Mouse (Mus musculus) urinary bladder, adult 2 months (tissue): ENCODE measurements at regions not wholly inside any gene's neighbourhood (a gene's known extent, or its start where the extent isn't known, plus 50 kb on each side); places are given as distances from the start of the nearest gene placed in this dataset.

Experiments used
- DNase-seq: peaks from one replicate; pipeline ENCODE4 v3.0.0; 2022; ENCODE audit warnings: low spot score

DNA sequence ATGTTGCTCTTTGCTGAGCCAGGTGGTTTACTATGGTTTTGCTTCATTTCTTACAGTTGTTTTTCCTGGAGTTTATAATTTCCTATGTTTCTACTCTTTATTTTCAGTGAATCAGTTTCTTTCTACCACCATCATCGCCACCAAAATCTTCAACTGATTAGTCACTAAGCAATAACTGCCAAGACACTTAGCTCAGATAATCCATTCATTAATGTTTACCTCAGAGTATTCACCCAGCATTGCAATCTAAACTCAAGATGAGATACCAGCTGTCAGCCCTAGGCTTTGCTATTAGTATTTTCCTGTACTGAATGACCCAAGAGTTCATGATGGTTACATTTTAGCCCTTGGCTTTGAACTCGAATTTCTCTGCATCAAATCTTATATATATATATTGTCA is 96.8 kb upstream of the Cadm1 start:
- no peak for DNase-seq

DNA sequence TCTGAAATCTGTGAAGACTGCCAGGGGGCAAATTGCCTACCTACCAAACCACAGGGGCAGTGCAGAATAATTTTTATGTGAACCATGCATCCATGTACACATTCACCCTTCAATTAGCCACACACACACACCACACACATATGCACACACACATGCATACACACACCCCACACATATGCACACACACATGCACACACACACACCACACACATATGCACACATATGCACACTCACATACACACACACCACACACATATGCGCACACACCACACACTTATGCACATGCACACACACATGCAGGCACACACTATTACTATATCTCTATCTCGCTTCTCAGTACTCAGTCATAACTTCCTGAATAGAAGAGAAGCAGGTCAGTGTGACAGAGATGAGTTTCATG is 95.9 kb upstream of the Cadm1 start:
- DNase-seq, result no peak

DNA sequence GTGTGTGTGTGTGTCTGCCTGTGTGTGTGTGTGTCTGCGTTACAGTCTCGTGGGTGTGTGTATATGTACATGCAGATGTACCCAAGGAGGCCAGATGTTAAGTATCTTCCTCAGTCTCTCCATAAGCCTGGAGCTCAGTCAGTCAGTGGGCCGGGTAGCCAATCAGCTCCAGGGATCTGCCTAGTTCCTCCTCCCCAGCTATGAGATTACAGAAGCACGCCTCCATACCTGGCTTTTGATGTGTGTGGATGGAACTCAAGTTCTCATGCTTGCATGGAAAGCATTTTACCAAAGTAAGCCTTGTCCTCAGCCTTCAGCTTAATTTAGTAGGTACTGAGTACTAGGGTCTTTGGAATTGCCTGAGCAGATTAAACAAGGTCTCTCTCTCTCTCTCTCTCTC is 91.0 kb upstream of the Cadm1 start:
- no peak for DNase-seq

DNA sequence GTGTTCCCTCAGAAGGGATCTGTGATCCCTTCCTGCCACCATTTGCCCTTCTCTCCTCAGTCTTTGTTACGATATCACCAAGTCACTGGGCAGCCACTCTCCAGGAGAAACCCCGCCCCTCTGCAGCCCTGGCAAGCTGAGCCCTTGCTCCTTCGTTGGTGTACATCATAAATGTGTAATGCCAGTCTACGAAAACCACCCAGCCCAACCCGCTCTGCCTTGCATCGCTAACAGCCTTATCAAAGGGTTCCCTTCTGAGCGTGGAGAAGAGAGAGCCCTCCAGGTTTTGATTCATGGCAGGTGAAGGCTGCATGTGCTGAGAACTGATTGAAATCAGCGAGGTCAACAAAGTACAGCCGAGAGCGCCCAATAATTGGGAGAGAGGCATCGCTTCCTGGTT is 90.5 kb upstream of the Cadm1 start:
- DNase-seq, result no peak

DNA sequence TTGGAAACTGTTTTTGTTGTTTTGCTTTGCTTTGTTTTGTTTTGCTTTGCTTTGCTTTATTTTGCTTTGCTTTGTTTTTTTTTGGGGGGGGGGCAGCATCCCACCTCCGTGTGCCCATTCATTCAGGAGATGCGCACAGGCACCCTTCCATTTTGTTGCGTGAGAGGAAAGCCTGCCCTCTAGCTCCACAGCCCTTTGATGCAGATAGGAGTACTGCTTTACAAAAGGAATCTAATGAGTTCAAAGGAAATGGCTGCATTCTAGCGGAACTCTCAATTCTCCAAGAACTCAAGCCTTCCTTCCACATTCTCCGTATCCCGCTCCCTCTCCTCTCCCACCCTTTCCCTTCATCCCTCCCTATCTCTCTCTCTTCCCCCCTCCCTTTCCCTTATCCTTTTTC is 89.8 kb upstream of the Cadm1 start:
- DNase-seq, result no peak

DNA sequence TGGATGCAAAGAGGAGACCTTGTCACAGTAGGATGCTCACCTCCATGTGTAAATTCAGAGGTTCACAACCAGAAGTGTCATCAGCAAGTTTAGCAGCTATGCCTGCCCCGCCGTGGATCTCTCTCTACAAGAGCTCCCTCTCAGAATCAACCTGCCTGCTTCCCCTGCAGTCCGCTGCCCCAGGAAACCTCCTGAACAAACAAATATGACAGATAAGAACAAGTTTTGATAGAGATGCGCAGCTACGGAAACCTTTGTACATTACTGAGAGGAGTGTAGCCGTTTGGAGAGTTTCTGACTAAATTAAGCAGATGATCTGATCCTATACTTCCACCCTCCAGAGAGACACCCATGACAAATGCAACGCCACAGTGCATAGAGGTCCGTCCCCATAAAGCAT is 88.8 kb upstream of the Cadm1 start:
- no peak for DNase-seq

DNA sequence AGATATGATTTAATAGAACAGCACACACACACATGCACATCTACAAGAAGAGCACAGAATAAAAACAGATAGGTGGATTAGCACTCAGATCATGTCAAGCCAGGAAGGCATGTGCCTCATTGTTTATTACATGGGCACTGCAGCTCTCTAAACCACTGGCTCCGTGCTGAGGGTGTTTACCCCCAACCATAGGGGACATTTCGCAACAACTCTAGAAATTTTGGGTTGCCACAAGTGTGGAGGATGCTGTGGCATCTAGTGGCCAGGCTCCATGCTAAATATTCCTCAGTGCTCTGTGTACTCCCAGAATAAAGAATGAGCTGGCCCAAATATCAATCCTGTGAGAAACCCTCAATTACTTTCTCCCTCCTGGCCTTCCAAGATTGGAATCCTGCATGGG is 85.8 kb upstream of the Cadm1 start:
- no peak for DNase-seq

DNA sequence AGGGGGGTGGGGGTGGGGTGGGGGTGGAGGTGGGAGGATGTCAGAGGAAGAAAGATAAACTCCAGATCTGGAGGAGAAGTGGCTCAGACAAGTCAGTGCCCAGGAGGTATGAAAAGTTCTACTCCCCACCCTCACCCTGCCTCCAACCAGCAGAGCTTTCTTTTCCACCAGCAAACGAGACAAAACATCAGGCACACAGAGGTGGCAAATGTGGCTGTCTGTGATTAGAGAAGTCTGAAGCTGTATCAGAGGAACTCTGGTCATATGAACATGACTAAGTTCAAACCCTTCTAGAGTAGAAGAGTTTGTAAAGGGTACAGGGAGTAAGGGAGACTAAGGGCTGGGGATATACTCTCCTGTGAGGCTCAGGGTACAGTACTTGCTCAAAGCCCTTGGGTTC is 85.2 kb upstream of the Cadm1 start:
- DNase-seq, result no peak

DNA sequence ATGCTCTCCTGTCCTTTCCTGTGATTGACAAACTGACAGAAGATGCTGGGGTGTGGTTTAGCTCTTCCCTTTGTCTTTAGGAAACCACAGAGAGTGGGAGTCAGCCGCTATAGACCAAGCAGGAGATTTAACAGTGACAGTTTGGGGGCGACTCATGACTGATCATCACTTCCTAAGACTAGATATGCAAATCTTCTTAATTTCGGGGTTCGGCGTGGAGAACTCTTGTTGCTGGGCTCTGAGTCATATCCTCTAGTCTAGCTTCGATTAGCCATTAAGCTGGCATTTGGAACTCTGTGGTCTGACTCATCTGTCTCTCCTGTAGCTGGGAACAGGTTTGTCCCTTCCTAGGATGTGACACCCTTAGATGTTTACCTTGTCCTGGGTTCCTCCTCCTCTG is 84.6 kb upstream of the Cadm1 start:
- DNase-seq, result no peak

DNA sequence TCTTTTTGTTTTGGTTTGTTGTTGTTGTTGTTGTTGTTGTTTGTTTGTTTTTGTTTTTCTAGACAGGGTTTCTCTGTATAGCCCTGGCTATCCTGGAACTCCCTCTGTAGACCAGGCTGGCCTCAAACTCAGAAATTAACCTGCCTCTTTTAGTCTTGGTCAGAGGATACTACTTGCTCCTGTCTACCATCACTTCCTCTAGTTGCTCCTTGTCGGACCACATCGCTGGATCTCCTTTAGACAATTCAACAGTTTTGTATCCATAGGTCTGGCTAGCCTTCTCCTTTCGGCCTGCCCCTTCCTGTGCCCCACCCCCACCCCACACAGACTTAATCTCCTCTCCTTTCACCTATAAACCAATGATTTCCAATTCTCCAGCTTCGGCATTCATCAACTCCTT is 77.2 kb upstream of the Cadm1 start:
- DNase-seq, result no peak

DNA sequence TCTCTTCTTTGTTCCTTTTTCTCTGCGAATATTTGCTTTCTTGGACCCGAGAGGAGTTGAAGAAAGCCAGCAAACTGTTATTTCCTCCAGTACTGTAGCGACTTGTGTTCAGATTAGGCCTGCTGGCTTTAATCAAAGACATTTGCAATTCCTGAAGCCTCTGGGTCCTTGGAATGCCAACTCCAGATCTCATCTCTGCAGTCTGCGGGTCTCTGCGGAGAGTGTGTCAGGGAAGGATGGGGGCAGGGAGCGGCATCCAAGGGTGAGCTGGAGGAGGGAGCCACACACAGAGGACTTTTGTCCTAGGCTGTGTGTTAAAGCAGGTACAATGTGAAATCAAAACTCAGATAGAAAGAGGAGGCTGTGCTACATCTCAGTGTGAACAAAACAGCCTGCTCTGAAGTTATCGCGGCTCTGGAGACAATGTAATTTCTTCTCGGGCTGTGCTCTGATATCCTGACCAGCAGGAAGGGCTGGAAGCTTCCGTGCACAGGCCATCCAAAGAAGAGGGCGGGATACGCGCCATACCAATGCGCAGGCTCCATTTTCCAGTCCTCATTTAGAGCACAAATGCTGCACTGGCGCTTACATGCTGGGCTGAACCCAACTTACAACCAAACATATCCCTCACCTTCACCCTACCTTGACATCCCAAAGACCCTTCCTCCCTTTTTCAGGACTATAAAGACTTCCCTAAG is 71.1 kb upstream of the Cadm1 start:
- DNase-seq, result no peak

DNA sequence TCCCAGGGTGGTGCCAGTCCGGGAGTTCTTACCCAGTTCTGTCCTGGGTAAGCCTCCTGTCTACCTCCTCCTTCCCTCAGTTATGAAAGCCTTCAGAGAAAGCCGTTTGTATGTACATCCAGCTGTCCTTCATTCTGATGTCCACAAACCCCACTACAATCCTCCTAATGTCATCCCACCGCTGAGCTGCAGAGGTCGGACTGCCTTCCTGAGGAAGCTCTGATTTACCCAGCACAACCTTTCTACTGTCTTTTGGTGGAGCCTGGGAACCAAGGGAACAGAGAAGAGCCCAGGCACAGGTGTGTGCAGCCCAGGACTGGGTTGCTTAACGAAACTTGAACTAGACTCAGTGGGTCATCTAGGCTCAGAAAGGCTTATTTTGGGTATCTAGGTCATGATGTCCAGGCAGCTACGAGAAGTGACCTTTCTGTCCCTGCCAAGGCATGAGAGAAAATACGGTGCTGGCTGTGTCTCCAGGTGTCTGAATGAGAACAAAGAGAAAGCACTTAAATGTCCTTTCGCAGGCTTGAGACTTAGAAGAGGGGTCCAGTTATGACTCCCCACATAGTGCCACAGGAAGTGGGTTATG is 70.4 kb upstream of the Cadm1 start:
- DNase-seq, result no peak

DNA sequence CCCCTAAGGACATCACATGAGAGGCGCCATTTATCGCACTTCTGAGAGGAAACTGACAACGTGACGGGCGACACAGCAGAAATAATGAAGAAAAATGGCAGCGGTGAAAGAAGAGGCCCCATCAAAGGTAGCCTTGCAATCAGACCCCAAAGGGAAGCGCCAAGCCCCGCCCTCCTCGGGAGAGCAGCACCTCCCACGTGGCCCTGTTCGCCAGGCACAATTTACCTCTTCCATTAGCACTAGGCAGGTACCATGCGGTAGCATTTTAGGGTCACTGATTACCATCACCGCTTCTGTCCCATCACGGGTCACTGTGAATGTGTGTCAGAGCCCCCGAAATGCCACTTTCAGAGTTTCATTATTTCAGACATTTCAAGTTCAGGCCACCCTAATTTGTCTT is 69.7 kb upstream of the Cadm1 start:
- DNase-seq, result no peak

DNA sequence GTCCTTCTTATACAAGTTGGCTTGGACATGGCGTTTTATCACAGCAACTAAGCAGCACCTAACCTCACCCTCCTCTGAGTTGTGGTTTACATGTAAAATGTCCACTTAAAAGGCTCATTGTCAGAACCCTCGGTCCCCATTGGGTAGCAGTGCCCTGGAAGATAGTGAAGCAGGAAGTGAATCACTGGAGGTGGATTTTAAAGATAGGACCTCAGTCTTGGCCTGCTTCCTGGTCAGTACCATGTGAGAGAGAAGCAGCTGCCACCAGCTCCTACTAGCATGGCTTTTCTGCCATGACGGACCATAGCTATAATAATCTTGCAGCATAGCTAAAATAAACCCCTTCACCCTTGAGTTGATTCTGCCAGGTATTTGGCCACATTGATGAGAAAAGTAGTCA is 68.1 kb upstream of the Cadm1 start:
- DNase-seq, result no peak

DNA sequence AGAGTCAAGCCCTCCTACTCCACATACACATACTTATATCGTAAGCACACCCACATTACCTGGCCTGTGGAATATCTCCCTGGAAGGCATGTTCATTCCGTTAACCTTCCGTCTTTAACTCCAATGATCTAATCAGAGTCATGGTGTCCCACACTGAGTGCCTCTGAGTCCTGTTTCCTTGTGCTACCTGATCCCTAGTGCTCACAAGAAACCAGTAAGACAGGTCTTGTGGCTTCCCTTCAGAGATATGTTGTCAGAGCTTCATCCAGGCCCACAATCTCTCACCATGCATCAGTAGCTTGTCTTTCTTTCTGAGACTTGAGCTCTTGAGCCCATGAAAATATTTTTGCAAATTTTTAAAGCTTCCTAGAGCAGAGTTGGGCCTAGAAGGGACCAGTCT is 63.2 kb upstream of the Cadm1 start:
- no peak for DNase-seq

DNA sequence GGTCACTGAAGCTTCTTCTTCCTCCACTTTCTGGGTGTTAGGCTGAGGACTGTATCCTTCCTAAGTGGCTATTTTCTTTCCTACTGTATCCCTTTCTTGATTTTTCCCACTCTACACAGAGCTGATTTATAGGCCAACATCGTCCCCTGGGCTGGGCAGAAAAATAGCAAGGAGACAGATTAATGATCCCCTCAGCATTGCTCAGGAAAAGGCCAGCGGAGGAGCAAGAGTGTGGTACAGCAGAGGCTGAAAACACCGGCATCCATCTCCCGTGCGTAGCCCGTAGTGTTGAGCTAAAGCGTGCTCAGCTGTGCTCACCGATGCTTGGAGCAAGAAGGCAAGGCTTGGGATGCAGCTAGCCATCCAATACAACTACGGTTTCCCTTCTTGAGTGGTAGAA is 62.2 kb upstream of the Cadm1 start:
- DNase-seq, result no peak

DNA sequence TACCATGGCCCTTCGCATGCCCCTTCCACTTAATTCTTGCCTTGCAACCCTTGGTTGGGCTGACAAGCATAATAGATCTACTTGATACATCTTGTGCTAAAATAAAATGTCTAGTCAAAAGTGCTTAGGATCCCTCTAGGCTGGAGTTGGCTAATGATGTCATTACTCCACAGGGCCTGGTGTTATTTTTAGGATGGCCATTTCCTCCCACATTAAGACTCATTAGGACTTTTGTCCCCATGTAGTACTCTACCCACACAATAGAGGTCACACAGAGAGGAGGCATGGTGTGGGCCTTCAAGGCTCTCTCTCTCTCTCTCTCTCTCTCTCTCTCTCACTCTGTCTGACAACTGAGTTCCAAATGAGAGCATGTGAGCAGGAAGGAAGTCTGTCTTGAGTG is 60.4 kb upstream of the Cadm1 start:
- DNase-seq, result no peak

DNA sequence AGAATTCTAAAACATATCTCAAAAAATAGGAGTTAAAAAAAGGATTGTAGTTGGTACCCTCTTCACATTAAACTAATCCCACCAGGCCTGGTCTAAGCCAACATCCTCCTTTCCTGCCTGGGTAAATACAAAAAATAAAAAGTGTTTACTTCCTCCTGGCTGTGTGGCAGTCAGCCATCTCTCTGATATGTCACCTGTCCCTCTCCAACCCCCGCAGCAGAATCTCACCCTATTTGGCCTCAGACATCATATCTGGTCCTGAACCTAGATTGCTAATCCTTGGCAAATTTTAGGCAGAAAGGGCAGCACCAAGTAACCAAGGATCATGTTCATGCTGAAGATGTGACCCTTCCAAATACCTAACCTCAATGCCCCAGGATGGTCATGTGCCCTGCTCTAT is 59.2 kb upstream of the Cadm1 start:
- DNase-seq, result no peak

DNA sequence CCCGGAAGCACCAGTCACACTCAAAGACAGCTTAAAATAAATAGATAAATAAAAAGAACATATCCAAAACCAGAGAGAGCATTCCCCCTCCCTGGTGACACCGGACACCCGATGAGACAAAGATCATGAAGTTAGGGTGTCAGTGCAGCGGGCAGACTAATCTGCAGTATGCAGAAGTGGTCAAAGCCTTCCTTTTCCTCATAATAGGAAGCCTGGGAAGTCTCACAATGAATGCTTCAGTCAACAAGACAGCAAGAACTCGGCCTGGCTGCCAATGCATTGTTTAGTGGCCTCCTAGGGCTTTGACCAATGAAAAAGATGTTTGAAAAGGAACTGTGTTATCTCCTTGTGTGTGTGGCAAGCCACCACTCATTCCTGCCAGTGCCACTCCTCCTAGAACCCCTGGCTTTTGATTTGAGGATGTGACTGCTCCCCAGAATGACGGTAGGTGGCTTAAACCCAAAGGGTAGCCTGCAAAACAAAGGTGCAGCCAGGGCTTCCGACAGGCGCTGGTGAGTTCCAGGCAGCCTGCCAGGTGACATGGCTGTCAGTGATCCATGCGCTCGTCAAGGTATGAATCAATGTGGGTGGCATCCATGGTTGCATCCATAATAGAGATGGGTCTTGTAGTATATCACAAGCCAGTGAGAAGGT is 58.1 kb upstream of the Cadm1 start:
- DNase-seq, result no peak

DNA sequence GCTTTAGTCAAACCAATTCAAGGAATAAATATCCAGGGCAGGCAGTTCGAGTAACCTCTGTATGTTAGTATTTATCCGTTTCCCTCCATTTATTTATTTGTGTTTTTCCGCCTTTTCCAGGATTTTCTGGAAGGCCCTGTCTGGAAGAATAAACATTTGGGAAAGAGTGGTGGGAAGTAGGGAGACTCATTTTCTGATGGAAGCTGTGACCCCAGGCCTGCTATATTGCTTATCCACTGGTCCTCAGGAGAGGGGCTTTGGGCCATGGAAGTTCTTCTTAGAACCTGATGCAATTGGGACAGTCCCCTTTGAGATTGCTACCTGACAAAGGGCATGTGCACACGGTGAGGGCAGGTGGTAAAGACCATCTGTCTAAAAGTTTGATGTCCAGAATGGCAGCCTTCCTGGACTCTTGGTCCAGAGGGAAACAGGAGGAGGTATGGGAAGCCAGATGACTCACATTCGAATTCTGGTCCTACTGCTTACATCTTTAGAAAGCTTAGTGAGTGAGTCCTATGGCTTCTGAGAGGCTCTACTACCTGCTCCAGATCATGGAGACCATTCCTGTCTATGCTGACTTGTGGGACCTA is 56.1 kb upstream of the Cadm1 start:
- DNase-seq, result no peak

DNA sequence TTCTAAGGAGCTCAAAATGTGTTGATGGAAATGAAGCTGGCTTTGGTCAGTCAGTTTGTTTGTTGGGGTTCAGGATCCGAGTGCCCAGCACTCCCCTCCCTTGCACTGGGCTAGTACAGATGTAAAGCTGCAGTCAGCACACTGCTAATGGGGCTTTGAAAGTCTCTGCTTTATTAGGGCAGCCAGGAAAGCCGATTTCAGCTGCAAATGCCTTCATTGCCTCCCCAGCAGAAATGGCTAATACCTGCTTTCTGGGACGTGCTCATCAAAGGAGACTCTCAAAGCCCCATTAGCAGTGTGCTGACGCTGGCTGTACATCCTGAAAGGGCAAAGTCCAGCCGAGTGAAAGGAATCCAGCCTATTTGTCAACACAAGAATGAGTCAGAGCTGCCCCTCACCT is 55.2 kb upstream of the Cadm1 start:
- DNase-seq, result no peak

DNA sequence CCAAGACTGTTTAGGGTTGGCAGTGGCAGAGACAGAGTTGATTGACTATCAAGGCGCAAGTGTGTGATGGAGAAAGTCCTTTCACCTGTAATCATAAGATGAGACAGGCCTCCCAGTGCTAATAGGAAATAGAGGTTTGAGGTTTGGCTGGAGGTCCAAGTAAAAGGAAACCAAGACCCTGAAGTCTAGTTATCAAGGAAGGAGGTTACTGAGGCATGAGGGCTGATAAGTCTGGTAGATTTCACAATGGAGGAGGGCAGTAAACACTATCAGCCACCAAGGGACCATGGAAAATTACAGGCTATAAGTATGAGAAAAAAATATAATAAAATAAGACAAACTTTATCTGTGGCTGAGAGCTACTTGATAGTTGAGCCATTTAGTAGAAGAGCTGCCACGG is 52.1 kb upstream of the Cadm1 start:
- no peak for DNase-seq
